Mouse (Mus musculus) hindbrain, embryonic 16.5 days (tissue): Measurements from ENCODE around the gene Mob3b. TPM values are rescaled to one million over a fixed set of nuclear protein-coding genes. Genes with fewer than 3 reads are reported as not detected.

Source experiments
- ATAC-seq: fragments of 200-750 bp; cut with Nextera tagmentation; 2 replicates; pipeline ENCODE4 v1.8.0; 2017; ENCODE audit warnings: moderate TSS enrichment, moderate library complexity
- H3K27ac ChIP-seq: fragments of 300-500 bp; sonication (generic); 2 replicates; pipeline ENCODE4 v1.5.1; 2014; ENCODE audit warnings: low read depth, mild to moderate bottlenecking, control low read depth, low read length, moderate library complexity
- H3K27me3 ChIP-seq: fragments of 300-500 bp; sonication (generic); replicated peaks from 2 replicates; pipeline ENCODE4 v1.6.1; 2014; ENCODE audit warnings: low read length; ENCODE audit not compliant: control insufficient read depth, insufficient read depth
- H3K36me3 ChIP-seq: fragments of 300-500 bp; sonication (generic); 2 replicates; pipeline ENCODE4 v1.6.1; 2014; ENCODE audit warnings: mild to moderate bottlenecking, low read length, moderate library complexity, mixed read lengths; ENCODE audit not compliant: control insufficient read depth, insufficient read depth
- H3K4me1 ChIP-seq: fragments of 300-500 bp; sonication (generic); 2 replicates; pipeline ENCODE4 v1.6.1; 2014; ENCODE audit warnings: low read depth, low read length; ENCODE audit not compliant: control insufficient read depth, insufficient read depth
- H3K4me2 ChIP-seq: fragments of 300-500 bp; sonication (generic); 2 replicates; pipeline ENCODE4 v1.6.1; 2014; ENCODE audit warnings: mild to moderate bottlenecking, low read length, control low read depth, moderate library complexity
- H3K4me3 ChIP-seq: fragments of 300-500 bp; sonication (generic); 2 replicates; pipeline ENCODE4 v1.5.1; 2014; ENCODE audit warnings: mild to moderate bottlenecking, low read length, control low read depth, moderate library complexity
- H3K9ac ChIP-seq: fragments of 300-500 bp; sonication (generic); 2 replicates; pipeline ENCODE4 v1.6.1; 2014; ENCODE audit warnings: low read depth, mild to moderate bottlenecking, control low read depth, low read length, moderate library complexity
- H3K9me3 ChIP-seq: fragments of 300-500 bp; sonication (generic); 2 replicates; pipeline ENCODE4 v1.6.1; 2014; ENCODE audit warnings: mild to moderate bottlenecking, low read length, moderate library complexity; ENCODE audit not compliant: control insufficient read depth
- WGBS: fragments of 180-500 bp; shearing (Covaris S2); extraction: QIAGEN DNeasy Blood & Tissue Kit; methylation state at CpG from one replicate; pipeline ENCODE4 v1.1.7; 2014; 5-methylcytosine and 5-hydroxymethylcytosine counted together
- polyA plus RNA-seq: library from polyadenylated mRNA; unstranded; fragments of >200 nt; fragmentation: Nextera tagmentation; extraction: Ambion mirVana; gene quantifications from 2 replicates; pipeline ENCODE4 v1.2.1, GENCODE M21; 2015

Gene Mob3b
- polyA plus RNA-seq, 1 experiment from 2014 or later = 3.9 TPM

GRCm38 (mm10) chr4:35113516-35114248 lies 43.6 kb downstream of the Mob3b start:
- Histone ChIP-seq H3K4me1 (no peaks in the 10 kb centered on the region), H3K27ac (no peak overlapping the region), H3K36me3 (no peaks in the 10 kb centered on the region), H3K4me3 (no peak overlapping the region), H3K27me3 (no peaks in the 10 kb centered on the region), H3K9ac (no peak overlapping the region), H3K9me3 (no peaks in the 10 kb centered on the region), H3K4me2 (no peak overlapping the region)
- WGBS = 80% methylated on average over 13 of the region's 13 CpGs
- ATAC-seq = no peak

DNA sequence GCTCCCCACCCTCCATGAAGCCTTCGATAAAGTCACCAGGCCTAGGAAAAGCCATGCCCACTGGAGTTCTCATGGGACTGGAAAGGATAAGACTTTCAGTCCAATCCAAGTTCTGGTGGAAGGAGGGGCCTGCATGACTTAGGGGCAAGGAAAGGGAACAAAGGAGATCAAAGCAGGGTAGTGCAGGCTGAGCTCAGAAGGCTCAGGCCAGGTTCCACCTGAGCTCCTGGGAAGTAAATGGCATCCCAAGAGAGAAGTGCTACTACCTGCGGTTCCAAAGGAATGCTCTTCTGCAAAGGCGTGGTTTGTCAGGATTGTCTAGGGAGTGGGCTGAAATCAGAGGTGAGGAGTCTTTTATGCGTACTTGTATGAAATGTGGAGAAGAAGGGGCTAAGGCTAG lies 44.8 kb downstream of the Mob3b start:
- no peak overlapping the region for H3K9ac ChIP-seq
- 87% methylated on average over 4 of the region's 4 CpGs for WGBS
- H3K27ac ChIP-seq = no peak overlapping the region
- no peak overlapping the region for H3K4me3 ChIP-seq
- H3K9me3 ChIP-seq = no peaks in the 10 kb centered on the region
- no peaks in the 10 kb centered on the region for H3K4me1 ChIP-seq
- H3K36me3 ChIP-seq = no peaks in the 10 kb centered on the region
- H3K27me3 ChIP-seq = no peaks in the 10 kb centered on the region
- H3K4me2 ChIP-seq = no peak overlapping the region
- no peak for ATAC-seq

DNA sequence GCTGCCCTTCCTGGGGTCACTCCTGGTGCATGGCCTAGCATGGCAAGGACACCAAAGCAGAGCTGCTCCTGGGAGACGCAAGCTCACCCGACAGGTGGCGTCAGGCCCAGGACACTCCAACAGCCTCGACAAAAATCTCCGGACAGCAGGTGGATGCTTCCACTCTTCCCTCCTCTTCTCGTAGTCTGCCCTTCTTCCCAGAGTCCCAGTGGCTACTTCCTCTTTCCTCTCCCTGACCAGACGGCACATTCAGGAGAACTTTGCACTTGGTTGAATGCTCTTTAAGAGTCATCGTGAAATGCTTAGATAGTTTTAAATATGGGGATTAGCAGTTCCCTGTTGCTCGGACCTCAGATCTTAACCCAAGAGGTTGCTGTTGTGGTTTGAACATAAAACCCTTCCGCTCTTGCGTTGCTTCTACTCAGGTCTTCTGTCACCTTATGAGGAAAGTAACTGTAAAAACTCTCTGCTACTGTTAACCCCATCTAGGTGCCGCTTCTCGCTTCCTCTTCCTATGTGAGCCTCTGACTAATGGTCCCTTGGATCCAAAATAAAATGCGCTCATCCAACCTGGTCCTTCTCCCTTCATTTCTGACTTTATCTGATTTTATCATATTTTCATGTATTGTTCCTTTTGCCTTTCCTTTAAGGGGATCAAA lies 52.0 kb downstream of the Mob3b start:
- H3K4me3 ChIP-seq = no peak overlapping the region
- no peaks in the 10 kb centered on the region for H3K27me3 ChIP-seq
- no peak overlapping the region for H3K27ac ChIP-seq
- ATAC-seq = no peak
- H3K9me3 ChIP-seq = no peaks in the 10 kb centered on the region
- no peak overlapping the region for H3K4me2 ChIP-seq
- WGBS = 82% methylated on average over 14 of the region's 14 CpGs
- no peaks in the 10 kb centered on the region for H3K36me3 ChIP-seq
- peaks cover 3% of the 10 kb centered on the region for H3K4me1 ChIP-seq
- no peak overlapping the region for H3K9ac ChIP-seq

DNA sequence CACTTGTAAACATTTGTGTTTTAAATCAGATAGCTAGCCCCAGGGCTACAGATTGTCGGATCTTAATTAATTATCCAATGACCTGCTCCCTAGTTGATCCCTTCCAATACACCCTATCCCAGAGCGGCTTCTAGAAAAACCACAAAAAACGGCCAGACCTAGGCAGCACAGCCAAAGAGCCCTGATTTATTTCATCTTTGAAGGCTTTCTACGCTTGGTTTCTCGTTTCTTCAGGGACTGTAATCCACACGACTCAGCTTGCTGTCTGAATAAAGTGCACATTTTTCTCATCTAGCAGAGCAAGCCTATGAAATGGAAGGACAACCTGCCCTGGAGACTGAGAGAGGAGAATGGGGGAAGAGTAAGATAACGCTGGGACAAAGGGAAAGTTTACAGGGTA lies 56.1 kb downstream of the Mob3b start:
- Histone ChIP-seq H3K4me3 (no peak overlapping the region), H3K27ac (no peak overlapping the region), H3K4me1 (peaks cover 16% of the 10 kb centered on the region), H3K27me3 (no peaks in the 10 kb centered on the region), H3K9ac (no peak overlapping the region), H3K36me3 (no peaks in the 10 kb centered on the region), H3K9me3 (no peaks in the 10 kb centered on the region), H3K4me2 (no peak overlapping the region)
- 41% methylated on average over 7 of the region's 7 CpGs for WGBS
- ATAC-seq = no peak

DNA sequence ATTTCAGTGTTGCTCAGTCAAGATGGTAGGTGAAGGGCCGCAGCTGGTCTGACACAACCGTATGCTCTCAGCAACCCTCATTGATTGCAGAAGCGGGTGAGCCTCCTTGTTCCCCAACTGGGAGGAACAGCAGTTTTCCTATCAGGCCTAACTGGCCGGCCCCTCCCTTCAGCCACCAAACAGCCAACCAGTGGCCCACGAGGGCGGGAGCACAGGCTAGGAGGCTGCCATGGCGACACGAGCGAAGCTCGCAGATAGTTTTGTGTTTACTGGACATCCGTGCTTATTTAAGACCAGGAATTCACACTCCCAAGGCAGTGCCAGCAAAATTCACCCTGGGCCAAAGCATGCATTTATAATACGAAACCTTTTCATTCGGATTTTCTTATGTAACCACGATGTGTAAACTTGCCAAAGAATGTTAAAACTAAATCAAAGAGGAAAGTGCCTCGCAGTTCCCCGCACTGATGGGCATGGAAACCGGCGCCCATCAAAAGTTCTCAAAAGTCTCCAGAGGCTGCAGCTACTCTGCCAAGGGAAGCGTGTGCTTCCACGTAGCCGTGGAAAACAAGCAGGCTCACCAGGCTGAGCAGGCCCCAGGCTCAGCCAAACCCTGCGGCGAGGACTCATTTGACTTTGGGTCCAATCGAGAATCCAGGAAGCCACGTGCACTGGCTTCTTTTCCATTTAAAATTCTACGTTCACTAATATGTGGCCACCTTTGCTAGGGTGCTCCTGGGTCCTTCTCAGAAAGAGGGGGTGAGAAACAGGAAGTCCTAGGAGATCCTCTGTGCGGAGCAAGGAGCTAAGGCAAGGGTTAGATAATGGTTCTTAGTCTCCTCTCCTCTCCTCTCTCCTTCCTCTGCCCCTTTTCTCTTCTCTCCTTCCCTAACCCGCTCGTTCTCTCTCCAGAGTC lies 57.2 kb downstream of the Mob3b start:
- WGBS = 8% methylated on average over 29 of the region's 29 CpGs
- peak overlapping the region; percentile 63 for H3K4me2 ChIP-seq
- H3K36me3 ChIP-seq = no peaks in the 10 kb centered on the region
- H3K27me3 ChIP-seq = no peaks in the 10 kb centered on the region
- ATAC-seq = peak; percentile 94
- peaks cover 16% of the 10 kb centered on the region for H3K4me1 ChIP-seq
- no peak overlapping the region for H3K27ac ChIP-seq
- H3K9me3 ChIP-seq = no peaks in the 10 kb centered on the region
- peak overlapping the region; percentile 57 for H3K9ac ChIP-seq
- peak overlapping the region; percentile 32 for H3K4me3 ChIP-seq

GRCm38 (mm10) chr4:35099210-35099864 lies 57.9 kb downstream of the Mob3b start:
- Histone ChIP-seq H3K9ac (peak overlapping the region; percentile 57), H3K36me3 (no peaks in the 10 kb centered on the region), H3K9me3 (no peaks in the 10 kb centered on the region), H3K27ac (no peak overlapping the region), H3K27me3 (no peaks in the 10 kb centered on the region), H3K4me2 (peak overlapping the region; percentile 63), H3K4me1 (peaks cover 16% of the 10 kb centered on the region), H3K4me3 (peak overlapping the region; percentile 32)
- peak; percentile 57 for ATAC-seq
- WGBS = 14% methylated on average over 17 of the region's 17 CpGs

DNA sequence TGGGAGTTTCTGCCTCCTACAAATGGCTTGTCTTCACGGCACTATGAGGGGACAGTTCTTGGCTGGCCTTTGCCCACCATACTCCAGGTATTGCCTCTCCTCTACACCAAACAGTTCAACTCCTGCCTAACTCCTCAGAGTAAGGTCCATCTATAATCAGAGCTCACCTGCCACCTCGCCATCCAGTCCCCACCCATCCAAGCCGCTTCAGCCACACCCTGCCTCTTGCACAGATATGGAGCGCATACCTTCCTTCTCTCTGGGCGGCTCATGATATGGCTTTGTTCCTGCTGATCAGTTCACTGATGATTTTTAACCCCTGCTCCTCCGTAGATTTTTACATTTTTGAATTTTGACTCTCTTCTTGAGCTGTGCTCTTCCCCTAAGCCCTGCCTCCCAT lies 58.7 kb downstream of the Mob3b start:
- ATAC-seq = no peak
- H3K4me2 ChIP-seq = no peak overlapping the region
- H3K4me3 ChIP-seq = no peak overlapping the region
- no peaks in the 10 kb centered on the region for H3K36me3 ChIP-seq
- no peaks in the 10 kb centered on the region for H3K27me3 ChIP-seq
- H3K4me1 ChIP-seq = peaks cover 16% of the 10 kb centered on the region
- no peak overlapping the region for H3K27ac ChIP-seq
- no peaks in the 10 kb centered on the region for H3K9me3 ChIP-seq
- 89% methylated on average over 6 of the region's 6 CpGs for WGBS
- H3K9ac ChIP-seq = no peak overlapping the region

DNA sequence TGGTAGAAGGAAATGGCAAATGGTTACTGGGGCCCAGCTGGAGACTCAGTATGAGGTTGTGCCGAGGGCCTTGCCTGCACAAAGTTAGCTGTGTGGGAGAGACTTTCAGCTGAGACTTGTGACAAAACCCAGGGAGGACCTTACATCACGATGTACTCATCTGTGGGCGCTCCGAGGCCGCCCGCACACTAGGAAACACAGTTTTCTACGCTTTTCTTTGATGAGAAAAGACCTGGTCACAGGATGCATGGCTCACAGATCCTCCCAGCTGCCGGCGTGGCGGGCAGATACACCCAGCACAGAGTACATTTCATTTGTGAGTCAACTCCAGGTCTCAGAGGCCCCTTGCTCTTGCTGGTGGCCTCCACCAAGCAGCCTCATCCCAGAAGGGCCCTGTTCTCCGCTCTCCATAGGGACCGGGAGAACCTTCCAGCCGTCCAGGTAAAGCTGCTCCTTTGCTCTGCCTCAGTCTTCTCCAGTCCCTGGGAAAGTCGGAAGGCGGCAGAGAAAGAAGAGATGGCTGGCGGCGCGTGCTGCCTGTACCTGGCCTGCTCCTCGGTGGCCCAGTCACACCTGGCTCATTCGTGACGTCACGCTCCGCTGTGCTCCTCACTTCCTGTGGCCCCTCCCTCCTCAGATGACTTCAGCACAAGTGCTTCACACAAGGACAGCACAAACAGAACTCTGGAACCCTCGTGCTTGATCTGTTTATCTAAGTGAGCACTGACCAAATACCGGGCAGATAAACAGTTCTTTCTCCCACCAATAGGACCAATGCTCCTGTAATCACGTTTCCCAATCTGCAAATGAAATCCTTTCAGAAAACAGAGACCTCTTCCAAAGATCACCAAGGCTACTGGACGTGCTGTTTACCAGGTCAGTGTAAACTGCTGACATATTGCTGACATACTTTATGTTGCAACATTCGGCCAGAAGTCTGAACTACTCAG lies 60.8 kb downstream of the Mob3b start:
- H3K9ac ChIP-seq = no peak overlapping the region
- H3K4me2 ChIP-seq = no peak overlapping the region
- H3K9me3 ChIP-seq = no peaks in the 10 kb centered on the region
- H3K4me1 ChIP-seq = peaks cover 16% of the 10 kb centered on the region
- WGBS = 87% methylated on average over 28 of the region's 28 CpGs
- no peak overlapping the region for H3K27ac ChIP-seq
- no peaks in the 10 kb centered on the region for H3K36me3 ChIP-seq
- H3K27me3 ChIP-seq = no peaks in the 10 kb centered on the region
- no peak for ATAC-seq
- no peak overlapping the region for H3K4me3 ChIP-seq
